Mouse (Mus musculus): ENCODE data around the gene Dab1. TPM values are rescaled to one million over a fixed set of nuclear protein-coding genes. Genes with fewer than 3 reads are reported as not detected.

The Dab1 gene
- total and polyA plus RNA-seq, 3 experiments: not detected

DNA sequence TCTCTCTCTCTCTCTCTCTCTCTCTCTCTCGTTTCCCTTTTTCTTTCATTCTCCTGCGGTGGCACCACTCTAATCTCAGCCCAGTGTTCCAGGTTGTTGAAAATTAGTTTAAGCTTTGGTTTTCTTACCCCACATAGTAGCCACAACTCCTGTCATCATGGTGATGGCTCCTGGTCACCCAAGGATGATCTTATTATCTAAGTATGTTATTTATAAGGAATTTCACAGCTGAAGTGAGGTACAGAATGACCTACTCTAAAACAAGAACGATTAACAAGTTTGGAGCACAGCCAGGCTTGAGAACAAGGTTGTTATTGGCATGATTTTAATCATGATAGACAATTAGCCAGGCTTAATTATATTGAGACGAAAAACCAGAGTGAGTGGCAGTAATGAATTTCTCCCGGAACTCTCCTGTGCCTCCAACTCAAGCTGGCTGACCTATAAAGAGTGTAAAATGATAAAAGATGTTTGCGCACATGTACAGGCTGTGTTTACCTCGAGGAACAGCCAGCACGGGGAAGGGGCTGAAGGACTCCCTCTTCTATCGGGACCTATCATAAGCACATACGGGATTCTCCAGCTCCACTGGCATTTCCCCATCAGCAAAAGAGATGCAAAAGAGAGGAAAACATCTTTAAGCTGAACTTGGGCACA lies 684.0 kb downstream of the Dab1 start:
- Histone ChIP-seq H3K36me3 (ENCODE audit: control insufficient read depth in 1 of 2, insufficient read depth in 2 of 2, low read length in 2 of 2) (no peaks in the 10 kb centered on the region), H3K79me2 (ENCODE audit: control insufficient read depth, insufficient read depth, low read length, poor library complexity) (no peaks in the 10 kb centered on the region), H3K9ac (ENCODE audit: control insufficient read depth, low read depth, low read length, poor library complexity, severe bottlenecking) (no peak overlapping the region), H3K27me3 (ENCODE audit: control insufficient read depth in 1 of 2, insufficient read depth in 2 of 2, low read length in 2 of 2) (no peaks in the 10 kb centered on the region), H3K4me1 (ENCODE audit: control insufficient read depth in 1 of 2, insufficient read depth in 2 of 2, low read length in 2 of 2) (no peaks in the 10 kb centered on the region), H3K4me3 (ENCODE audit: control insufficient read depth in 1 of 2, insufficient read depth in 1 of 2, low read depth in 2 of 2, low read length in 2 of 2) (no peak overlapping the region), H3K9me3 (replicated peaks; ENCODE audit: insufficient read depth, low read length) (no peaks in the 10 kb centered on the region), H3K27ac (ENCODE audit: control insufficient read depth, low read depth, low read length) (no peak overlapping the region)
- no peak for DNase-seq (ENCODE audit: low read depth, low spot score)
- TF ChIP-seq JUND (IDR thresholded peaks at IDR 0.05; ENCODE audit: low read depth, low read length) (no peak), RCOR1 (IDR thresholded peaks at IDR 0.05; ENCODE audit: low read depth, low read length) (no peak), USF1 (IDR thresholded peaks at IDR 0.05; ENCODE audit: low read depth, low read length) (no peak), CHD1 (IDR thresholded peaks at IDR 0.05; ENCODE audit: low read depth, low read length) (no peak), E2F4 (IDR thresholded peaks at IDR 0.05; ENCODE audit: borderline replicate concordance, low read depth, low read length) (no peak), MYB (IDR thresholded peaks at IDR 0.05; ENCODE audit: low read depth, low read length) (no peak), HCFC1 (IDR thresholded peaks at IDR 0.05; ENCODE audit: low read depth, low read length) (no peak), NELFE (IDR thresholded peaks at IDR 0.05; ENCODE audit: low read depth, low read length) (no peak), ZC3H11A (IDR thresholded peaks at IDR 0.05; ENCODE audit: low read depth, low read length) (no peak), ZKSCAN1 (IDR thresholded peaks at IDR 0.05; ENCODE audit: low read depth, low read length) (no peak), POLR2A (IDR thresholded peaks at IDR 0.05; ENCODE audit: control insufficient read depth in 1 of 2, insufficient read depth in 1 of 2, low read depth in 1 of 2, low read length in 2 of 2, poor library complexity in 1 of 2) (no peak), MAFK (IDR thresholded peaks at IDR 0.05; ENCODE audit: borderline replicate concordance, low read depth, low read length) (no peak), POLR2AphosphoS2 (IDR thresholded peaks at IDR 0.05; ENCODE audit: low read length) (no peak), TAL1 (IDR thresholded peaks at IDR 0.05; ENCODE audit: low read length) (no peak), CTCF (IDR thresholded peaks at IDR 0.05 in 2 of 3, conservative IDR thresholded peaks at IDR 0.05 in 1 of 3; ENCODE audit: control insufficient read depth in 1 of 3, insufficient read depth in 1 of 3, low read depth in 2 of 3, low read length in 3 of 3, poor library complexity in 1 of 3, severe bottlenecking in 1 of 3) (no peak), ZNF384 (IDR thresholded peaks at IDR 0.05; ENCODE audit: low read depth, low read length) (no peak), CHD2 (IDR thresholded peaks at IDR 0.05; ENCODE audit: low read length) (no peak), NRF1 (IDR thresholded peaks at IDR 0.05; ENCODE audit: insufficient read depth, low read depth, low read length, poor library complexity, severe bottlenecking) (no peak), MAX (IDR thresholded peaks at IDR 0.05; ENCODE audit: low read length) (no peak), POLR2AphosphoS5 (IDR thresholded peaks at IDR 0.05; ENCODE audit: borderline replicate concordance, low read depth, low read length) (no peak)

DNA sequence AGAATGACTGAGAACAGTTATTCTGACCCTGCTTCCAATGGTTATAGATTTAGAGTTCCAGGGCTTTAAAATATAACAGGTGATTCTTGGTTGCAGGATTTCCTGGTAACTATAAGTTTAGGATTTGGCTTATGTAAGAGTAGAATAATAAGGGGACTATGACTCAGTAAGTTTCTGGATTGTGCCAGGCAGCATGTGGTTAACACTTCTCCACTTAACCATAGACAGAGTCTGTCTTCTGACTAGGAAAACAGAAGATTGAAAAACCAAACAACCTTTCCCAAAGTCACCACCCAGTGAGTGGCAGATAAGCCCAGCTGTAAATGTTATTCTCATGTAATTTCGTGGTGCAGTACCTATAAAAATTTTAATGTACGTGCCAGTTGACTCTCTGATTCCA lies 688.6 kb downstream of the Dab1 start:
- no peaks in the 10 kb centered on the region for H3K36me3 ChIP-seq (ENCODE audit: control insufficient read depth in 1 of 2, insufficient read depth in 2 of 2, low read length in 2 of 2)
- no peak overlapping the region for H3K9ac ChIP-seq (ENCODE audit: control insufficient read depth, low read depth, low read length, poor library complexity, severe bottlenecking)
- H3K27ac ChIP-seq (ENCODE audit: control insufficient read depth, low read depth, low read length): no peak overlapping the region
- H3K4me3 ChIP-seq (ENCODE audit: control insufficient read depth in 1 of 2, insufficient read depth in 1 of 2, low read depth in 2 of 2, low read length in 2 of 2): no peak overlapping the region
- no peaks in the 10 kb centered on the region for H3K79me2 ChIP-seq (ENCODE audit: control insufficient read depth, insufficient read depth, low read length, poor library complexity)
- no peaks in the 10 kb centered on the region for H3K4me1 ChIP-seq (ENCODE audit: control insufficient read depth in 1 of 2, insufficient read depth in 2 of 2, low read length in 2 of 2)
- no peak for DNase-seq (ENCODE audit: low read depth, low spot score)
- TF ChIP-seq ETS1 (IDR thresholded peaks at IDR 0.05; ENCODE audit: low read depth, low read length): no peak
- TF ChIP-seq TAL1 (IDR thresholded peaks at IDR 0.05; ENCODE audit: low read length): no peak
- TF ChIP-seq GABPA (IDR thresholded peaks at IDR 0.05; ENCODE audit: low read depth, low read length): no peak
- no peak for TF ChIP-seq POLR2AphosphoS2 (IDR thresholded peaks at IDR 0.05; ENCODE audit: low read length)
- no peak for TF ChIP-seq TBP (IDR thresholded peaks at IDR 0.05; ENCODE audit: low read depth, low read length)
- TF ChIP-seq NELFE (IDR thresholded peaks at IDR 0.05; ENCODE audit: low read depth, low read length): no peak
- TF ChIP-seq MYB (IDR thresholded peaks at IDR 0.05; ENCODE audit: low read depth, low read length): no peak
- no peak for TF ChIP-seq ZMIZ1 (IDR thresholded peaks at IDR 0.05; ENCODE audit: low read depth, low read length)
- no peak for TF ChIP-seq KAT2A (conservative IDR thresholded peaks at IDR 0.05; ENCODE audit: low read depth, low read length)
- TF ChIP-seq ZKSCAN1 (IDR thresholded peaks at IDR 0.05; ENCODE audit: low read depth, low read length): no peak
- no peaks in the 10 kb centered on the region for H3K9me3 ChIP-seq (replicated peaks; ENCODE audit: insufficient read depth, low read length)
- H3K27me3 ChIP-seq (ENCODE audit: control insufficient read depth in 1 of 2, insufficient read depth in 2 of 2, low read length in 2 of 2): no peaks in the 10 kb centered on the region

Data from MEL (cell line).